Mouse (Mus musculus) embryonic stem cell, embryonic (primary cell): Measurements from ENCODE around the gene 4931409K22Rik.

Experiments
- CTCF ChIA-PET, 4 experiments: fragments of 300-600 bp in 2 of 4; fragments of 350-600 bp in 2 of 4; sonication (Branson Sonifier 250); formaldehyde crosslinking; loops; one replicate each; lab custom pipeline; 2022; ENCODE audit warnings: inconsistent platforms in 2 of 4; lab: Charles Lee
- POLR2A ChIA-PET, 4 experiments: fragments of 300-600 bp in 2 of 4; fragments of 350-600 bp in 2 of 4; sonication (Branson Sonifier 250); formaldehyde crosslinking; loops; one replicate each; lab custom pipeline; 2022; ENCODE audit warnings: antibody characterized with exemption in 4 of 4, inconsistent platforms in 1 of 4; lab: Charles Lee

4931409K22Rik gene

DNA sequence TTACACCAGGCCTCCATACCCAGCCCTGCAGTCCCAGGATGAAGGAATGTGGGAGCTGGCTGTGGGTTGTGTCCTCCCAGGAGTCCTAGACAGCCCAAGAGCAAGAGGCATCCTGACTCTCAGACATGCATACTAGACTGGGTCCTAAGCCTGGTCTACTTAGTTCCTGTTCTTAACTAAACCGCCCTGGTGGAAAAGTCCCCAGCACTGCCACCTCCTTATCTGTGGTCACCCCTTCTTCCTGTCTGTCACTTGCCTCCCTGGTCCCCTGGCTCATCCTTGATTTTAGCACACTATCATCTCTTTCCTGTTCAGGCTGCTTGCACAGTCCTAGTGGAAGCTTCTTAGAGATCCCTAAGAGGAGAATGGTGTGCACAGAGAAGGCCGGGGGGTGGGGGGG lies 51.1 kb downstream of the 4931409K22Rik start:
- POLR2A ChIA-PET: interaction anchor here in 2 of 4 experiments (1.0 to 2.7 kb wide), 3 partner anchors 14 to 54 kb away, joined by 4 to 7 read pairs (median 4); no protein-coding TSS in a partner anchor
- CTCF ChIA-PET: interaction anchor here in 2 of 4 experiments (1.1 to 1.2 kb wide), 2 partner anchors 85 to 144 kb away, joined by 3 to 4 read pairs; no protein-coding TSS in a partner anchor

DNA sequence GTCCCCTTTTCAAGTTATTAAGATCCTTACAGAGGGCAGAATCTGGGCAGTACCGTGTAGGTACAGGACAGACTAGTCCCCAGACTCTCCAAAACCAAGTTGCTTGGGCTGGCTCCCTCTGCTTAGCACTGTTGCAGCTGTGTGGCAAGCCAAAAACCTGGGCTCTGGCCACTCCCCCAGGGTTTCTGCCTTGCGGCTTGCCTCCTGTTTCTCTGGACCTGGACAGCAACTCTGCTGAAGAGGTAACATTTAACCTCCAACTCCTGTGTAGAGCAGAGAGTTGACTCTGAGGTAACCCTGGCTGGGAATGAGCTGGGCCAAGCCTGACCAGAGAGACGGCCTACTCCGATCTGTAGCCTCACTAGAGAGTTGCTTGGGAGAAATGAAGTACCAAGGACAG lies 53.8 kb downstream of the 4931409K22Rik start:
- POLR2A ChIA-PET: interaction anchor here in 2 of 4 experiments (0.5 to 2.4 kb wide), 11 partner anchors 8 to 682 kb away, joined by 3 to 6 read pairs (median 3); no protein-coding TSS in a partner anchor
- CTCF ChIA-PET: interaction anchor here (0.7 to 1.5 kb wide), 7 partner anchors 17 to 75 kb away, joined by 3 to 9 read pairs (median 3); partner anchors contain the start of gene Abcf2 (in 1 of the 4)

DNA sequence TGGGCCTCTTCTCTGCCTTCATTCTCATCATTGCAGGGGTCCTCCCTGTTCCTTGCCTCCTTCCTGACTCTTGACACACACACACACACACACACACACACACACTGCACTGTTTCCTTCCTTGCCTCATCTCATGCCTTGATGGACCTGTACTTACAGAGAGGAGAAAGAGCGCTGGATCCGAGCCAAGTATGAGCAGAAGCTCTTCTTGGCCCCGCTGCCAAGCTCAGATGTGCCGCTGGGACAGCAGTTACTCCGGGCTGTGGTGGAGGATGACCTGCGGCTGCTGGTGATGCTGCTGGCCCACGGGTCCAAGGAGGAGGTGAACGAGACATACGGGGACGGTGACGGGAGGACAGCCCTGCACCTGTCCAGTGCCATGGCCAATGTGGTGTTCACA lies 55.8 kb downstream of the 4931409K22Rik start:
- CTCF ChIA-PET: interaction anchor here in 2 of 4 experiments (0.6 to 1.4 kb wide), 7 partner anchors 9 to 105 kb away, joined by 3 to 5 read pairs (median 3); partner anchors contain the start of gene Asic3 (in 1 of the 2)
- POLR2A ChIA-PET: interaction anchor here in 2 of 4 experiments (0.7 to 2.4 kb wide), 6 partner anchors 9 to 73 kb away, joined by 4 to 5 read pairs (median 4); no protein-coding TSS in a partner anchor

DNA sequence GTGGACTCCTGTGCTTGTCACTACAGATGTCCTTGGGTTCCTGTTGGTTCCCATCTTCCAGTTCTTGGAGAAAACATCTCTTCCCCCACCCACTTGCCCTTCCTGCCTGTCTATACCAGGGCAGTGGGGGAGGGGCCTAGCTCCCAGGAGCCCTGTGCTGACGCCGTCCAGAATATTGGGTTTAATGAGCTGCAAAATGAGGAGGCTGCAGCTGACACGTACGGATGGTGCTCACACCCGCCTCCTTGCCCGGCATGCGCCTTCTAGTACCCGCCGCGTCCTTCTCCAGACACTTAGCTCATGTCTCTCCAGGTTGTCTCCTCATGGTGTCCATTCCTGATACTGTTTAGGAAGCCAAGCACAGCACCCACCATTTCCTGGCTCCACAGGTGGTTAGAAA lies 57.5 kb downstream of the 4931409K22Rik start:
- CTCF ChIA-PET: interaction anchor here (0.5 to 1.5 kb wide), 5 partner anchors 11 to 448 kb away, joined by 3 to 8 read pairs (median 3); no protein-coding TSS in a partner anchor
- POLR2A ChIA-PET: interaction anchor here in 1 of 4 experiments (1.1 to 1.2 kb wide), 3 partner anchors 12 to 95 kb away, joined by 3 to 6 read pairs (median 5); no protein-coding TSS in a partner anchor

DNA sequence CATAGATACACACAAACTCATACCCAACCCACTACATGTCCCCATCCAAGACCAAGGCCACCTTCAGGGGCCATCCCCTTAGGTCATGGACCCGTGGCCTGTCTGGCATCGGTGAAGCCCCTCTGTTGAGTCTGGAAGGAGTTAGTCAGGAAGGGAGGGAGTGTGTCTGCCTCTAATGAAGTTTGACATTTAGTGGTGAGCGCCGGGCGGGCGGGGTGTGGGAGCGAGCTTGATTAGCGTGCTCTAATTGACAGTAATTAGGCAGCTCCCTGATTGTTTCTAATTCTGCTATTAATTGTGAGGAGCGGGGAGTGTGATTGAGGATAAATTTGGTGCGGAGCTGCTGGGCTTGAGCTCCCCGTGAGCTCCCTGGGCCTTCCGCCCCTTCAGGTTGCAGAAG lies 59.1 kb downstream of the 4931409K22Rik start:
- ChIA-PET POLR2A (interaction anchor here in 3 of 4 experiments (0.6 to 1.5 kb wide), 6 partner anchors 8 to 28 kb away, joined by 3 to 6 read pairs (median 3); no protein-coding TSS in a partner anchor), CTCF (interaction anchor here (0.6 to 2.8 kb wide), 13 partner anchors 8 to 105 kb away, joined by 3 to 10 read pairs (median 6); no protein-coding TSS in a partner anchor)

DNA sequence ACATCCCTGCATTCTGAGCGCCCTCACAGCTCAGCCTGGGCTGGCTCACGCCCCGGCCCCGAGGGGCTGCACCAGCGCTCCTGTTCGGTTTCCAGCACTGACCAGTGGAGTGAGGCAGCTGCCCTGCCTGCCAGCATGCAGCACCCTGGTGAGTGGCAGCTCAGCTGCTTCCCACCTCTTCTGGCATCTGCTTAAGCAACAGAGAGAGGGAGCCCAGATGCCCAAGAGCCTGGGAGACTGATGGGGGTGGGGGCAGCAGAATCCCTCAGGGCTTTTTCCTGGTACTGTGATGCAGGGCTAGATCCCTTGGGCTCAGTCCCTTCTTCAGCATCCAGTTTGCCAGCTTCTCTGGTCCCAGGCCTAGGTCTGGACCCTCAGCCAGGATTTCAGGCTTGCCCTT lies 59.9 kb downstream of the 4931409K22Rik start:
- POLR2A ChIA-PET: interaction anchor here in 2 of 4 experiments (0.6 to 1.5 kb wide), 8 partner anchors 11 to 687 kb away, joined by 3 to 7 read pairs (median 3); no protein-coding TSS in a partner anchor
- CTCF ChIA-PET: interaction anchor here in 3 of 4 experiments (0.6 to 2.8 kb wide), 10 partner anchors 11 to 161 kb away, joined by 3 to 12 read pairs (median 6); no protein-coding TSS in a partner anchor

DNA sequence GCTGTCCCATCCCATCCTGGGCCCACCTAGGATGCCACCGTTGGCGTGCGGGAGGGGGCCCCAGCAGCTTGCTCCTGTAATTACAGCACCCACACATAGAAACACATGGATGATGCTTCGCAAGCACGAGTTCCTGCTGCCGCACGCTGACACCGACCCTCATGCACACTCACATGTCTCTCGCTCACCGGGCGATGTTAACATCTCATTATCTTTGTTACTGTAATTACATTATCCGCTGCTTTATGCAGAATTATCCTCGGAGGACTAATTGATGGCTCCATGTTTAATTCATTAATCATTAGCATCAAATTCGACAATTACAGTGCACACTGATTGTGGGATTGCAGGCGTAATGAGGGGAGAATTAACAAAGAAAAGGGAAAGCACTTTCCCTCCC lies 61.6 kb downstream of the 4931409K22Rik start:
- ChIA-PET POLR2A (interaction anchor here in 2 of 4 experiments (0.5 to 1.0 kb wide), 2 partner anchors 8 to 101 kb away, joined by 3 to 4 read pairs; no protein-coding TSS in a partner anchor), CTCF (interaction anchor here in 2 of 4 experiments (0.6 to 1.3 kb wide), 3 partner anchors 9 to 53 kb away, joined by 3 to 7 read pairs (median 4); no protein-coding TSS in a partner anchor)
